ENCODE assay signal across 21 mouse cellular contexts in the genomic region with DNA sequence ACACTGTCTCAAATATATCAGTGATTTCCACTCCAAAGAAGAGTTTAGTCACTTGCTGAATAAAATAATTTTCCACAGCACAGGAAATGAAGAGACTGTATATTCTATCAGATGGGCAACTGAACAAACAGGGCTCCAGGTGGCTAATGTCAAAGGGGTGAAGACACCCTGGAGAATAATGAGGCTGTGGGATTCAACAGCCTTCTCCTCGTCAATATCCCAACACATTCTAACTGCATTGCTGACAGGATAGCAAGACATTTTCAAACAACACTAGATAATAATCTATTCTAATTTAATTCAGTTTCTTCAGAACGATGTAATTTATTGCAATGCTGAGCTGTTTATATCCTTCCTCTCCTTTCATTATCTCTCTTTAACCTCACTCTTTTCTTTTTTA.
DNase-seq lines count a peak whose midpoint lies in the region; ATAC-seq and TF ChIP-seq lines count a peak whose summit lies in the region.
"Had no signal": no experiment of that assay in that cellular context is flagged by ENCODE, and none has a peak within 500 bp of the region (broad histone marks: within the 10 kb centered on the region; RNA-seq: fewer than 3 reads in every experiment).

No protein-coding gene starts in this region.

- no peaks in the 10 kb centered on the region for H3K27me3 ChIP-seq in hindbrain, embryonic 11.5 days (ENCODE audit: control insufficient read depth, insufficient read depth, low read length)
- H3K27me3 ChIP-seq in hindbrain, embryonic 16.5 days (replicated peaks; ENCODE audit: control insufficient read depth, insufficient read depth, low read length): no peaks in the 10 kb centered on the region
- H3K27me3 ChIP-seq: embryonic facial prominence, embryonic 12.5 days; forebrain, embryonic 13.5 days; forebrain, embryonic 15.5 days had no signal

- H3K4me2 ChIP-seq in hindbrain, embryonic 11.5 days (replicated peaks; ENCODE audit: low read depth, low read length): no peak overlapping the region
- H3K4me2 ChIP-seq in hindbrain, embryonic 16.5 days (ENCODE audit: low read length): no peak overlapping the region
- H3K4me2 ChIP-seq: embryonic facial prominence, embryonic 12.5 days; forebrain, embryonic 13.5 days; forebrain, embryonic 15.5 days had no signal

- H3K4me1 ChIP-seq in hindbrain, embryonic 11.5 days (replicated peaks; ENCODE audit: control insufficient read depth, insufficient read depth, low read length): no peaks in the 10 kb centered on the region
- H3K4me1 ChIP-seq in hindbrain, embryonic 16.5 days (ENCODE audit: control insufficient read depth, insufficient read depth, low read depth, low read length): no peaks in the 10 kb centered on the region
- H3K4me1 ChIP-seq: embryonic facial prominence, embryonic 10.5 days; embryonic facial prominence, embryonic 12.5 days; forebrain, embryonic 13.5 days; forebrain, embryonic 15.5 days had no signal

- H3K9me3 ChIP-seq in hindbrain, embryonic 11.5 days (ENCODE audit: control insufficient read depth, low read length): no peaks in the 10 kb centered on the region
- H3K9me3 ChIP-seq in hindbrain, embryonic 16.5 days (ENCODE audit: control insufficient read depth, low read length): no peaks in the 10 kb centered on the region
- H3K9me3 ChIP-seq: embryonic facial prominence, embryonic 10.5 days; embryonic facial prominence, embryonic 12.5 days; forebrain, embryonic 13.5 days; forebrain, embryonic 15.5 days had no signal

- DNase-seq in hindbrain, embryonic 11.5 days (ENCODE audit: low spot score): peak; percentile 2
- DNase-seq in urinary bladder, postnatal 14 days (ENCODE audit: low spot score): peak; percentile 2
- no peak for DNase-seq in urinary bladder, postnatal 4 days (ENCODE audit: low spot score in 2 of 2)
- peak; percentile 3 for DNase-seq in brain, embryonic 14.5 days (ENCODE audit: low read depth)
- DNase-seq in c-Kit-positive CD71-positive TER-119-positive erythroid progenitor cells, embryonic 14.5 days (ENCODE audit: low spot score): no peak
- DNase-seq: adrenal gland, adult 8-10 months; adrenal gland, postnatal 14 days; adrenal gland, postnatal 36 days; cerebellum, adult 11-12 months; cerebellum, adult 2 months; cerebellum, adult 9-10 months; cerebellum, postnatal 10 days; cerebellum, postnatal 25 days; forebrain, postnatal 0 days had no signal

- H3K4me3 ChIP-seq in hindbrain, embryonic 11.5 days (ENCODE audit: low read depth, low read length): no peak overlapping the region
- H3K4me3 ChIP-seq in hindbrain, embryonic 16.5 days (ENCODE audit: low read length): no peak overlapping the region
- H3K4me3 ChIP-seq: embryonic facial prominence, embryonic 10.5 days; embryonic facial prominence, embryonic 12.5 days; forebrain, embryonic 13.5 days; forebrain, embryonic 15.5 days had no signal

- TF ChIP-seq CTCF in brain, embryonic 14.5 days (IDR thresholded peaks at IDR 0.05; ENCODE audit: borderline replicate concordance, extremely low read depth, insufficient read depth, insufficient read length): no peak

- no peak overlapping the region for H3K9ac ChIP-seq in hindbrain, embryonic 11.5 days (ENCODE audit: low read depth, low read length)
- no peak overlapping the region for H3K9ac ChIP-seq in hindbrain, embryonic 16.5 days (ENCODE audit: low read depth, low read length)
- H3K9ac ChIP-seq: embryonic facial prominence, embryonic 12.5 days; forebrain, embryonic 13.5 days; forebrain, embryonic 15.5 days; forebrain, postnatal 0 days had no signal

- H3K27ac ChIP-seq in hindbrain, embryonic 11.5 days (ENCODE audit: low read depth, low read length): no peak overlapping the region
- no peak overlapping the region for H3K27ac ChIP-seq in hindbrain, embryonic 16.5 days (ENCODE audit: low read depth, low read length)
- H3K27ac ChIP-seq: embryonic facial prominence, embryonic 10.5 days; embryonic facial prominence, embryonic 12.5 days; forebrain, embryonic 13.5 days; forebrain, embryonic 15.5 days had no signal

- WGBS in hindbrain, embryonic 11.5 days: 53% methylated on average over 2 of the region's 2 CpGs
- WGBS in hindbrain, embryonic 16.5 days: 46% methylated on average over 2 of the region's 2 CpGs

- H3K36me3 ChIP-seq in hindbrain, embryonic 11.5 days (ENCODE audit: control insufficient read depth, insufficient read depth, low read length): no peaks in the 10 kb centered on the region
- no peaks in the 10 kb centered on the region for H3K36me3 ChIP-seq in hindbrain, embryonic 16.5 days (ENCODE audit: control insufficient read depth, insufficient read depth, low read length)
- H3K36me3 ChIP-seq: embryonic facial prominence, embryonic 10.5 days; embryonic facial prominence, embryonic 12.5 days; forebrain, embryonic 15.5 days had no signal

- no peak for TF ChIP-seq POLR2A in brain, embryonic 14.5 days (IDR thresholded peaks at IDR 0.05; ENCODE audit: borderline replicate concordance, extremely low read depth, insufficient read depth, insufficient read length, poor library complexity, severe bottlenecking)

- ATAC-seq in hindbrain, embryonic 11.5 days (ENCODE audit: low FRiP score): no peak
- no peak for ATAC-seq in hindbrain, embryonic 16.5 days
- ATAC-seq: activated CD4-positive, CD25-positive, alpha-beta regulatory T cell, adult 4 months; forebrain, embryonic 13.5 days; forebrain, embryonic 15.5 days; forebrain, postnatal 0 days; Patski had no signal

Comparison
In these comparisons a context has a peak if more than half of its experiments do, and no peak if none do; other contexts are left out.
1. DNase-seq: peak in hindbrain, embryonic 11.5 days (single experiment), urinary bladder, postnatal 14 days (single experiment) and brain, embryonic 14.5 days (single experiment); none in urinary bladder, postnatal 4 days (0 of 2) and c-Kit-positive CD71-positive TER-119-positive erythroid progenitor cells, embryonic 14.5 days (single experiment).